Mouse (Mus musculus) brain, embryonic 14.5 days (tissue): ENCODE data around the gene Ifna14.

ENCODE experiments used
- CTCF ChIP-seq: fragments of 200-500 bp; IDR thresholded peaks from 2 replicates; pipeline ENCODE4 v1.5.1; 2012; ENCODE audit warnings: inconsistent platforms, mild to moderate bottlenecking, moderate library complexity, borderline replicate concordance; ENCODE audit not compliant: insufficient read depth, insufficient read length; ENCODE audit errors: extremely low read depth
- POLR2A ChIP-seq: fragments of 200-500 bp; IDR thresholded peaks from 2 replicates; pipeline ENCODE4 v1.6.1; 2012; ENCODE audit warnings: mild to moderate bottlenecking, inconsistent platforms, borderline replicate concordance; ENCODE audit not compliant: poor library complexity, insufficient read depth, insufficient read length, severe bottlenecking; ENCODE audit errors: extremely low read depth

GRCm38 (mm10) chr4:88537328-88537727 is 34.3 kb downstream of the Ifna14 start:
- TF ChIP-seq CTCF (no peak), POLR2A (no peak)
